Mouse (Mus musculus) bone marrow macrophage, adult 2 months (primary cell): ENCODE measurements around the gene Fkbp14.

Experiments
- CTCF ChIP-seq: IDR thresholded peaks from 2 replicates; pipeline ENCODE4 v1.5.1; 2012; ENCODE audit warnings: low read depth, mild to moderate bottlenecking, low read length, moderate library complexity
- POLR2A ChIP-seq: IDR thresholded peaks from 2 replicates; pipeline ENCODE4 v1.6.1; 2012; ENCODE audit warnings: mild to moderate bottlenecking, low read depth, low read length, borderline replicate concordance

DNA sequence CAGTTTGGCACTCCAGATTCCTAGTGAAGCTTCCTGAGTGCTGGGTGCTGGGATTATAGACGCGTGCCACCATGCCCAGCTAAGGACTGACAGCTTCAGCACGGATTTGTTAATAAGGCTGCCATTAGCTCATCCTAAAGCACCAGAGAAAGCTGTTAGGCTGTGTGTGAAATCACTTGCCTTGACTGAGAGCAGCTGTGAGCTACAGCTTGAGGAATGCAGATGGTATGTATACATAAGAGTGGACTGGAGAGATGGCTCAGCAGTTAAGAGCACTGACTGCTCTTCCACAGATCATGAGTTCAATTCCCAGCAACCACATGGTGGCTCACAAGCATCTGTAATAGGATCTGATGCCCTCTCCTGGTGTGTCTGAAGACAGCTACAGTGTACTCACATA lies 20.3 kb upstream of the Fkbp14 start:
- TF ChIP-seq CTCF (no peak), POLR2A (no peak)
